Mouse (Mus musculus) liver, postnatal 0 days (tissue): ENCODE data around the gene Ccdc81.

ENCODE experiments used
- CTCF ChIP-seq: sonication (generic); IDR thresholded peaks from 2 replicates; pipeline ENCODE4 v1.5.1; 2016; ENCODE audit warnings: antibody characterized with exemption, low read depth
- EP300 ChIP-seq: IDR thresholded peaks from 2 replicates; pipeline ENCODE4 v1.6.1; 2016; ENCODE audit warnings: antibody characterized with exemption, low read depth, mild to moderate bottlenecking

- no peak for TF ChIP-seq CTCF
- TF ChIP-seq EP300 = no peak
Observed at GRCm38 (mm10) chr7:89913432-89914158, 10.2 kb upstream of the Ccdc81 start.
